Mouse (Mus musculus) heart, postnatal 0 days (tissue): ENCODE results near the gene Frmd4b.

Experiments used
- CTCF ChIP-seq: IDR thresholded peaks from 2 replicates; pipeline ENCODE4 v1.5.1; 2016; ENCODE audit warnings: antibody characterized with exemption, control low read depth, low read depth
- EP300 ChIP-seq: IDR thresholded peaks from 2 replicates; pipeline ENCODE4 v1.6.1; 2016; ENCODE audit warnings: antibody characterized with exemption, low read depth

DNA sequence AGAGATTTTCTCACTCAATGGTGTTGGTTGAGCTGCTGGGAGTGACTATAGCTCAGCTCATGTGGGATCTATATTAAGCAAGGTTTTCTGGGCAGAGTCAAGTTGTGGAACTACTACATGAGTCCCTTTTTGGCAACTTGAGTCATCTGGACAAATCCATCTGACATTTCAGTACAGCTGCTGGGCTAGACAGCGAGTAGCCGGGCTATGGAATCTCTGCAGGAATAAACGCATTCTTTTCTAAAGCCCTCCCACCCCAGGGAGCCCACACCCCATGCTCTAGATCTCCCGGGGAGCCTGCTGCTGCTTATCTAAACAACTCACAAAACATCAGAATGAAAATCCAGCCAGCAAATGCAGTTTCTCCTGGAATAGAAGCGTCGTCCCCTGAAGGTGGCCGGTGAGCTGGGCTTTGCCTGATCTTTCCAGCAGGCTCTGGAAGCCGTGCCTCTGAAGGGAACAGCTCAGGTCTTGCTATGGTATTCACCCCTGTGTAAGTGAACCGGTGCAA, 364.6 kb downstream of the Frmd4b start, which contains the start of gene Lmod3:
- TF ChIP-seq CTCF, result no peak
- peak; percentile 52; the same call in 1 of the 2 replicates for TF ChIP-seq EP300
